Mouse (Mus musculus) common myeloid progenitor, adult 5-6 weeks (primary cell): ENCODE measurements around the gene Rgs14. TPM values are rescaled to one million over a fixed set of nuclear protein-coding genes. Genes with fewer than 3 reads are reported as not detected.
A peak's percentile ranks its signal among the peaks of the same experiment; 100 is the strongest.

Experiments
- ATAC-seq: replicated peaks from 2 replicates; pipeline ENCODE4 v1.8.0; 2016; ENCODE audit warnings: low read depth, mild to moderate bottlenecking, moderate TSS enrichment, inconsistent platforms; ENCODE audit not compliant: poor library complexity, severe bottlenecking
- total RNA-seq: library from RNA; stranded (forward); fragments of 200-1000, 187-1606 nt; gene quantifications from 2 replicates; pipeline ENCODE4 v1.2.3, GENCODE M21; 2017

The Rgs14 gene
- total RNA-seq, 1 experiment from 2014 or later = 4.2 TPM

DNA sequence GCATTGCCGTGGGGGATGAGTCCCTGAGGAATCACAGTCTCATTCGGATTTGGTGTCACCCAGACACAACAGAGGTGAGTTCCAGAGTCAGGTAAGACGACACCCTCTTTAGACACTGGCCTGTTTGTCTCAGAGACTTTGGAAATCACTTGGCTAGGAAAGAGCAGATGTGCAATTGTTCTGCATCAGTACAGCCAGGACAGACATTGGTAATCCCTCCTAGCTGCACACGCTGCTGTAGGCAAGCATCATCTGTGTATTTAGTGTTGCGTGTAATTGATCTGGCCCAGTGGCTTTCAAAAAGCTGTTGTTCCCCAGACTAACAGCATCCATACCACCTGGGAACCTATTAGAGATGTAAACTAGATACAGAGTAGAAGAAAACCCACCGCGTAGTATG lies 33.7 kb downstream of the Rgs14 start:
- no peak for ATAC-seq

DNA sequence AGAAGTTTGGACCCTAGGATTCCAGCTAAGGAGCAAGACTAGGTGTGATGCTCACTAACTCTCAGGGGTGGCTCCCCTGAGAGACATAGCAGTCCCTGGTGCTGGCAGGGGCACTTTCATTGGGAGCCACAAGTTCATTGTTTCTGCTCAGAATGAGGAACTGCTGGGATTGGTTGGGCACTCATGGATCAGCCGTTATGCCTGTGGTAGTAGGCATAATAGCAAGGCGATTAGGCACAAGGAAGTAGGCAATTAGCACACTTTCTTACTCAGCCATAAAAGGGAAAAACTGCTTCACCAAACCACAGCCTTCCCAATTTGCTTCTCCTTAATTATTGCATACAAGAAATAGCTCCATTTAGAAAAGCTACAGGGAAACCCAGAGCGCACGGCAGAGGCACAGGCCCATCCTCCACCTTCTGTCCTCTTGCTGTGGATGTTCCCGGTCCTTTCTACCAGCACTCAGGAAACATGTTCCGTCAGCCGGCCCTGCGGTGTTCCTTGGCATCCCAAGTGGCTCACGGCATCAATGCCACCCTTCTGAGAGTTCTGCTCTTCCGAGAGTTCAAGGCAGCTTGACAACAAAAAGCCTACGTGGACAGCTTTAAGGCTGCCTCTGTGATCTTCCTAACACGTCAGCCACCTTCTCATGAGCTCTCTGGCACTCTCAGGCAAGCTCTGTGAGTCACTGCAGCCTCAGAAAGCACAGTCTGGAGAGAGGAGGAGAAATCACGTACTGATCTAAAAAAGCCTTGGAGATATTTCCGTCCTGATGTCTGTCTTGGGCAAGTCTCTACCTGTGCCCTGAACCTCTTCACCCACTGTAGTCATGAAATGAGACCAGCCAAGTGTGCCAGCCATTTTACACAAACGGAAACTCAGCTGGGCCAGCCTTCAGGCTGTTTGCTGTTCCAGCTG lies 34.7 kb downstream of the Rgs14 start:
- peak; percentile 24 for ATAC-seq

DNA sequence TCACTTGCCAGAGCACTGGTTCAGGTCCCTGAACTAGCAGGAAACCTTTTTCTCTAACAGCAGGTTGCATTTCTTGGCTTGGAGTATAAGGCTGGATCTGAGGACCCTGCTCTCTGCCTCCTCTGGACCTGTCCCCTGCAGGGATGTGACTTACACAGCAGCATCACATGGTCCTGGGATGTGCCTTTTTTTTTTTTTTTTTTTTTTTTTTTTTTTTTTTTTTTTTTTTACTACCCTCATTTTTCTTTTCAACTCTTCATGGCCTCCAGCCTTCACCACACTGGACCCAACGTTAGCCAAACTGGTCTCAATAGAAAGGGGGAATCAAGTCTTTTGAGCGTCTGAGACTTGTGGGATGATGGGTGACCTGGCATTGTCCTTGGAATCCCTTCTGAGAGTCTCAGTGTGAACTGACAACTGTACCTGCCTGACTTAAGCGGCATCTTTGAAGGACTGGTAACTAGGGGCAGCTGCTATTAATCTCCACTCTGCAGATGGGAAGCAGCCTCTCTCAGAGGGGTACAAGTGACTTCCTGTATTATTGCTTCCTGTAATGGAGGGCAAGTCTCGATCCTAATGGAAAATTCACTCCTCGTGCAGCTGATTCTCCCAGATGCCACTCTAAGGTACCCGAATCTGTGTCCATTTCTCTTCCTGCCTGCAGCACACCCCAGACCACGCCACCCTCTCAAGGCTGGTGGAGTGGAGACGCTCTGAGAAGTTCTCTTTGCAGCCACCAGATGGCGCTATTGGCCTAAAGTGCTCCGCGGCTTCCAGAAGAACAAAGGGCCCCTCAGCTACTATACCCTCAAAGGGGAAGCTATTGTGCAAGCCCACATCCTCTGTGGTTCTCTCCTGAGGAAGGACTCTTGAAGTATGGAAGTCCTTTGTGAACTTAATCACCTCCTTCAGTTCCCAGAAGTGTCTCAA lies 35.6 kb downstream of the Rgs14 start:
- peak; percentile 88 for ATAC-seq

- peak; percentile 59 for ATAC-seq
Observed at GRCm38 (mm10) chr13:55405783-55406390, 36.4 kb downstream of the Rgs14 start.

GRCm38 (mm10) chr13:55407341-55407740 lies 37.8 kb downstream of the Rgs14 start:
- ATAC-seq = no peak

GRCm38 (mm10) chr13:55408546-55409120 lies 39.1 kb downstream of the Rgs14 start:
- ATAC-seq = no peak

- no peak for ATAC-seq
Observed at GRCm38 (mm10) chr13:55411826-55412225, 42.3 kb downstream of the Rgs14 start.

DNA sequence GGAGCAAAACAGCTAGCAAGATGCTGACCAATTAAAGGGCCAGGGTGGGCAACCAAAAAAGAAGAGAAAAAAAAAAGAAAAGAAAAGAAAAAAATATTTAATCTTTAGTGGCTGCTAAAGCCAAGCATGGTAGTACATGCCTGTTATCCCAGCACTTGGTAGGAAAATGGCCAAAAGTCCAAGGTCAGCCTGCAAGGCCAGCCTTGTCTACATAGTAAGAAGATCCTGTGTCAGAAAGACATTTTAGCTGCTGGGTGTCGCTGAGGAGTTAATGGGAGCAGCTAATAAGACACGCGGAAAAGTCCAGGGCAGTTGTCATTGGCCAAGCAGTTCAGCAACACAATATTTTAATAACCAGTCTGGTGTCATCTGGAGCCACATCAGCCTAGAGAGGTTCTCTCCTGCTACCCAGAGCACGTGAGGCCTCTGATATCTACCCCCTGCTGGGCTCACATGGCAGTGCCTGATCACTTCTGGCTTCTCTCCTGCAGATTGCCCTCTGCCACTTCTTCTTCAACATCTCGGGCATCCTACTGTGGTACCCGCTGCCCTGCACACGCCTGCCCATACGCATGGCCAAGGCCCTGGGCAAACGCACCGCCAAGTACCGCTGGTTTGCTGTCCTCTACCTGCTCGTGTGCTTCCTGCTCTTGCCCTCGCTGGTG lies 43.2 kb downstream of the Rgs14 start:
- ATAC-seq = peak; percentile 63

GRCm38 (mm10) chr13:55413333-55413732 lies 43.8 kb downstream of the Rgs14 start:
- peak; percentile 87 for ATAC-seq

DNA sequence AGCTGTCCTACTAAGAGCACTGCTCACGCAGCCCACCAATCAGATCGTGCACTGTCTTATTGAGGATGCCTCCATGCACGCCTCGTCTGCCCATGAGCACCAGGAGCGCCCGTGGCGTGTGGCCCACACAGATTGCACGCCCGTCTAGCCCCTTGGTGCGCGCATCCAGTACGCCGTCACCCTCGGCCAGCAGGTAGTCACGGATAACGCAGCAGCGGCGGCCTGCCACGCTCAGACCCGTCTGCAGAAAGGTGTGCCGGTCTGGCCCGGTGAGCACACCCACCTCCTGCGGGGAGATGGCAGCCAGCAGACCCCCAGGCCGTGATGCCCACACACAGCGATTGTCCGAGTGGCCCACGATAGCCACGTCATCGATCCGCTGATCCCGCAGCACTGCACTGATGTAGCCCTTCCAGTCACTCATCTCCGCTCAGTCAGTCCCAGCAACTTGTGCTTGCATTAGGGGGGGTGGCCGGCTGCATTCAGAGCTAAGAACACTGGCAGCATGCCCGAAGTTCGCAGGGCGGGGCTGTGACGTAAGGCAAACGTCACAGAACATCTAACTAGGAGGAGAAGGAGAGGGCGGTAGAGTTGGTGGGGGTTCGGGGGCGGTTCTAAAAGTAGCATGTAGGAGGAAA lies 45.3 kb downstream of the Rgs14 start, which contains the start of gene Pfn3:
Pfn3 (minus strand) TSS at position 490 of the 638 bp plus-strand sequence.
- ATAC-seq = no peak

GRCm38 (mm10) chr13:55418004-55418403 lies 48.5 kb downstream of the Rgs14 start:
- peak; percentile 65 for ATAC-seq

- no peak for ATAC-seq
Observed at GRCm38 (mm10) chr13:55419142-55419541, 49.6 kb downstream of the Rgs14 start.

GRCm38 (mm10) chr13:55420018-55420932 lies 50.7 kb downstream of the Rgs14 start:
- 0 out of 2 replicates have a peak, but pooled peaks have one; percentile 19 for ATAC-seq

DNA sequence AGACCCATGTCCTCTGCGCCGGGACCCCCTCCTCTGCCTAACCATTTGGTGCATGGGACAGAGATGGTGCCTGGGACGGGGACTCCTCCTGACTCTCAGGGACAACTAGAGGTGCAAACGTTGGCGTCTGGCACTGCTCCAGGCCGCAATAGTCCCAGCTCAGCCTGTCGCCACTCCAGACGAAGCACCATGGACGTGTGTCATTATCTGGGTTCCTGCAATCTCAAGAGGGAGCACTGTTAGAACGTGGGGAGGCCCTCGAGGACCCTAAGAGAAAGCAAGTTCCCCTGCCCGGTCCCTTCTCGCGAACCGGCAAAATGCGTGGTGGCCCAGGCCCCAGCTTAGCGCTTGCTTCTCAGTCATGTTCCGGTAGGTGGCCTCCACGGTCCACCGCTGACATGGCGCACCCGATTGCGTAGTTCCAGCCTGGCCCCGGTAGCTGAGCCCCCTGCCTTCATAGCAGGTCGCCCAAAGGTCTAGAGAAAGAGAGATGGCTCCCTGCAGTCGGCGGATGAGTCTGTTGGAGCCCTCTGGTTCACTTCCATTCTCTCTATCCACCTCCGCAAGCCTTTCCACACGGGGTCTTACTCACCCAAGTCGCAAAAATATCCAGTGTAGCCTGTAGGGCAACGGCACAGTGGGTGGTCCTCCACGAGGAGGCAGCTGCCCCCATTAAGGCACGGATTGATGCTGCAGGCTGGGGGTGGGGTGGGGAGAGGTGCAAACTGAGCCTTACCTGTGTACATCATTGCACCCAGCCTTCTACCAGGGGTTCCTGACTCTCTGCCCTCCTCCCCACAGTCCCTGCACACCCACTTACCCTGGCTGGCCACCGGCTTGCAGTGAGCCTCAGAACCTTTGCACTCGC lies 51.6 kb downstream of the Rgs14 start:
- peak; percentile 68 for ATAC-seq

DNA sequence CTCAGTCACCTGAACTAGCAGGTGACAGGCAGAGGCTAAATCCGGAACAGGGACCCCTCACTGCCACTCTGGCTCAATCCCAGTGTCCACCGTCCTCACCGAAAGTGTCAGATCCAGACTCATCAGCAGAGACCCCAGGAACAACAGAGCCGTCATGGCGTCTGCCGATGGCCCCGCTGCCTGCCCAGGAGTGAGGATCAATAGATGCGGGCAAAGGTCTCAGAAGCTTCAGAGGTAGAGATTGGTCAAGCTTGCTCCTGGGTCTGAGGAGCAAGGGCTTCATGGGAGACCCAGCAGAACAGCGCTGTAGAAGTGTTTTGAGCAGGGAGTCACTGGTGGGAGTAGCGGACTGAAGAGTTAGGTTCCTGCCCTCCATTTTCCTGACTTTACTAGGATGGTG lies 57.1 kb downstream of the Rgs14 start, which contains the start of gene F12:
F12 (minus strand) TSS at position 181 of the 400 bp plus-strand sequence.
- ATAC-seq = no peak

DNA sequence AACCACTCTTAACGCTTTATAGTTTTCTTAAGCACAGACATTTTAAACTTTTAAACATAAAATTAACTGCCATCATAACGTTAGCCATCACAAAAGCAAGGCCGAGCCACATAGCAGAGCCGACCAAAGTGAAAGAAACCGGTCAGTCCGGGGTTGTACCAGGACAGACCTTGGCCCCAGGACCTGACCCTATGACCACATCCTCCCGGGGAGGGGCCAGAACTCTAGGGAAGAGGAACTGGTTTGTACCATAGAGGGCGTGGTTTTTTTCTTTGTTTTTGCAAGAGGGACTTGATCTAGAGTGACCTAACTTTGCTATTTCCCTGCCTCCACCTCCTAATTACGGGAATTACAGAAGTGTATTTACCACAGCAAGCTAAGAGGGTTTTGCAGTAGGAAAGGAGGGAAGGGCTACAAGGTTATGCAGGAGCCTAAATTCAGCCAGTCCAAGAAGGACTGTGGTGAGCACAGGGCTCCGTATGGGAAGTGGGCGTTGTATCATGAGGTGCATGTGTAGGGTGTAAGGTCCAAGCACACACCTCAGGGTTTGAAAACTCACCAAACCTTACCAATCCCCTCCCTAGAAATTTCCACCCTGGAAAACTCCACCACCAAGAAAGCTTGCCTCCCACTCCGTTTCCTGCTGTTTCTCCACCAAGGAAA lies 59.8 kb downstream of the Rgs14 start:
- peak; percentile 85 for ATAC-seq
